ENCODE assay signal across 8 mouse cellular contexts in the genomic region with DNA sequence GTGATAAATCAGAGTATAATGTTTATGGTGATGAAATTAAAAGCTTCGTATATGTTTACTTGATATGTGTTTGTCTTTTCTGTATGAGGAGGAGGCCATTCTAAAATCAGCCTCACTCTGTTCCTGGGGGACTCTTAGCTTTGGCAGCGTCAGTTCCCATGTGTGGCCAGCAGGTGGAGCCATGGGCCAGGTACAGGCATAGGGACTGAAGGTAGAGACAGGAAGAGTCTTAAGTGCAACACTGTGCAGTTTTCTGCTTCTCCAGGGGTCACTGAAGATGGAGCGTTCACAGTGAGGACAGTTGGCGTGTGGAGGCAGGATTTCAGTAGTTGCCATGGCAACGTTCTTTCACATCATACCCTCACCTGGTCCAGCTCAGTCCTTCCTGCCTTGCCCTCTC. TPM values are rescaled to one million over a fixed set of nuclear protein-coding genes. Genes with fewer than 3 reads are reported as not detected.
DNase-seq lines count a peak whose midpoint lies in the region; ATAC-seq lines count a peak whose summit lies in the region.
"Had no signal": no experiment of that assay in that cellular context is flagged by ENCODE, and none has a peak within 500 bp of the region (broad histone marks: within the 10 kb centered on the region; RNA-seq: fewer than 3 reads in every experiment).

No protein-coding gene starts in this region.

- peak; percentile 84 for DNase-seq in adipocyte (ENCODE audit: low spot score)
- DNase-seq in cerebellum, postnatal 25 days = peak; percentile 86 to 92
- DNase-seq in frontal cortex, postnatal 36 days (ENCODE audit: low spot score in 2 of 2) = peak; percentile 74 to 83
- DNase-seq in left cerebral cortex, postnatal 25 days (ENCODE audit: low spot score in 2 of 2) = peak; percentile 75 to 82
- peak; percentile 98 for DNase-seq in midbrain, embryonic 11.5 days (ENCODE audit: low spot score, missing footprints)
- peak; percentile 79 for DNase-seq in right cerebral cortex, postnatal 4 days

- no peaks in the 10 kb centered on the region for H3K4me1 ChIP-seq in intestine, embryonic 16.5 days (ENCODE audit: control insufficient read depth, insufficient read depth, low read length)
- H3K4me1 ChIP-seq in midbrain, embryonic 11.5 days (ENCODE audit: control insufficient read depth, insufficient read depth, low read length) = peaks cover 5% of the 10 kb centered on the region; the same call in 1 of the 2 replicates

- H3K4me3 ChIP-seq in intestine, embryonic 16.5 days (ENCODE audit: low read length) = no peak overlapping the region
- no peak overlapping the region for H3K4me3 ChIP-seq in midbrain, embryonic 11.5 days (ENCODE audit: low read depth, low read length)

- H3K27ac ChIP-seq in intestine, embryonic 16.5 days (ENCODE audit: low read length) = no peak overlapping the region
- no peak overlapping the region for H3K27ac ChIP-seq in midbrain, embryonic 11.5 days (ENCODE audit: low read depth, low read length)
- H3K27ac ChIP-seq: macrophage had no signal

- H3K9me3 ChIP-seq in intestine, embryonic 16.5 days (ENCODE audit: control insufficient read depth, low read length) = no peaks in the 10 kb centered on the region
- H3K9me3 ChIP-seq in midbrain, embryonic 11.5 days (ENCODE audit: control insufficient read depth, low read length) = no peaks in the 10 kb centered on the region

- no peaks in the 10 kb centered on the region for H3K36me3 ChIP-seq in intestine, embryonic 16.5 days (ENCODE audit: control insufficient read depth, insufficient read depth, low read length)
- H3K36me3 ChIP-seq in midbrain, embryonic 11.5 days (ENCODE audit: control insufficient read depth, insufficient read depth, low read length) = peaks cover 2% of the 10 kb centered on the region

- 10% methylated on average over 5 of the region's 5 CpGs for WGBS in intestine, embryonic 16.5 days
- WGBS in midbrain, embryonic 11.5 days = 15% methylated on average over 5 of the region's 5 CpGs

- intact Hi-C loops in left cerebral cortex, postnatal 25 days (cut with DNase I) = loop anchor here (1.0 to 2.0 kb wide), 2 partner anchors 64 to 133 kb away; no protein-coding TSS in a partner anchor

- no peak overlapping the region for H3K4me2 ChIP-seq in intestine, embryonic 16.5 days (ENCODE audit: low read depth, low read length)
- no peak overlapping the region for H3K4me2 ChIP-seq in midbrain, embryonic 11.5 days

- no peak overlapping the region for H3K9ac ChIP-seq in intestine, embryonic 16.5 days (ENCODE audit: low read depth, low read length)
- H3K9ac ChIP-seq in midbrain, embryonic 11.5 days (ENCODE audit: low read length) = no peak overlapping the region

- 0 out of 2 replicates have a peak, but pooled peaks have one; percentile 29 for ATAC-seq in intestine, embryonic 16.5 days
- ATAC-seq in midbrain, embryonic 11.5 days (ENCODE audit: low FRiP score) = peak; percentile 34; the same call in 1 of the 2 replicates

- no peaks in the 10 kb centered on the region for H3K27me3 ChIP-seq in intestine, embryonic 16.5 days (replicated peaks; ENCODE audit: control insufficient read depth, insufficient read depth, low read length)
- no peaks in the 10 kb centered on the region for H3K27me3 ChIP-seq in midbrain, embryonic 11.5 days (ENCODE audit: control insufficient read depth, insufficient read depth, low read length)

RNA-seq across cellular contexts. Expression of a gene that starts 20.1 kb away (rescaled TPM):
- 2.5 and 2.9 TPM in 2 replicates for polyA plus RNA-seq in intestine, embryonic 16.5 days (2015; fragmentation: Nextera tagmentation; extraction: Ambion mirVana)
- 1 to 10 TPM; 1.1 to 1.9 TPM for total RNA-seq in left cerebral cortex, postnatal 25 days (2021)
- polyA plus RNA-seq in midbrain, embryonic 11.5 days (2014; fragmentation: Nextera tagmentation; extraction: Ambion mirVana) = 19.5 and 20.5 TPM in 2 replicates

RNA-seq across cellular contexts. Expression of a gene that starts 24.5 kb away (rescaled TPM):
- 13.2 and 14.3 TPM in 2 replicates for polyA plus RNA-seq in intestine, embryonic 16.5 days (2015; fragmentation: Nextera tagmentation; extraction: Ambion mirVana)
- 10 to 100 TPM; 52.6 TPM for total RNA-seq in left cerebral cortex, postnatal 25 days (2021)
- polyA plus RNA-seq in midbrain, embryonic 11.5 days (2014; fragmentation: Nextera tagmentation; extraction: Ambion mirVana) = 17.2 and 19.5 TPM in 2 replicates
